Mouse (Mus musculus) liver, postnatal 0 days (tissue): ENCODE measurements around the gene Cth.

Experiments
- CTCF ChIP-seq: sonication (generic); IDR thresholded peaks from 2 replicates; pipeline ENCODE4 v1.5.1; 2016; ENCODE audit warnings: antibody characterized with exemption, low read depth
- EP300 ChIP-seq: IDR thresholded peaks from 2 replicates; pipeline ENCODE4 v1.6.1; 2016; ENCODE audit warnings: antibody characterized with exemption, low read depth, mild to moderate bottlenecking

DNA sequence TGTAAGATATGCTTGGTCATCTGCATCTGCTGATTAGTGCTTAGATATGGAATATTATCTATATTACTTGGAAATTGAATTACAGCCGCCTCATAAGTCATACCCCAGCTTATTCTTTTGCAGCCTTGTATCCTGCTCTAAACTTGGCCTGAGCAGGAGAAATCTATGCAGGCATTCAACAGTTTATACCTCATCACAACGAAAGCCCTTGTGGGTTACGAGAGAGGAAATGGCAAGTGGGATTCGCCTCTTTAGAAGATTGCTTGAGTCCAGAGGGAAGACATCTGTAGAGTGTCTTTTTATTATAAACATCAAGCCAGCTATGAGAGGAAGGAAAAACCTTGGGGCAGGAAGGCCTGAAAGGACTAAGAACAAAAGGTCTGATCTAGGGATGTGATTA, 52.0 kb downstream of the Cth start:
- no peak for TF ChIP-seq CTCF
- no peak for TF ChIP-seq EP300
